Mouse (Mus musculus): ENCODE measurements around the gene Methig1.
"Not testable (repeated sequence)": the region's sequence is repeated elsewhere in the genome, so short reads cannot be mapped to it uniquely, and the experiment has no call there.

The Methig1 gene

GRCm38 (mm10) chr15:100337847-100338246 lies 15.1 kb upstream of the Methig1 start:
- peak; percentile 49 to 62 for DNase-seq (ENCODE audit: low spot score in 2 of 2)

DNA sequence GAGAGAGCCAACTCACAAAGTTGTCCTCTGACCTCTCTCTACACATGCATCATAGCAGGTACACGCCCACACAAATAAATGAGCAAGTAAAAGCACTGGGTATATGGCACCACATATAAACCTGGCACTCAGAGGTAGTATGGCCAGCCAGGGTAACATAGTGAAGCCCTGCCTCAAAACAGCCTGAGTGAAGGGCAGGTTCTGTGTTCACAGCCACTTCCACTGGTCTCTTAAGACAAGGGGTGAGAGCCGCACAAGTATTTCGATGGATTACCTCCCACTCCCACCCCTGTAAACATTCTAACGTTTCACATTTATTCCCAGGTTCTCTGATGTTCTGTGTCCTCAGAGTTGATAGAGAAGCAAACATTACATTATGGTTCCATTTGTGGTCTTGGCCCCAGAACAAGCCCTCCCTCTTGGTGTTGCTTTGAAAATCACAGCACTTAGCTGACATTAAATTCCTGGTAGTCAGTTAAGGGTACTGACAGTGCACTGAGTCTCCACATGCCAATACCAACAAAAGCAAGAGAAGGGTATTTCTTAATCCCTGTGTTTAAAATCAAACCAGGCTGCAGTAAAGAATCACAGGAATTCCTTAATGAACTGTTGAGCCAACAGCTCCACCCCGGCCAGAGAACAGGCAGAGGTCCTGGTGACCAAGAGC lies 11.5 kb upstream of the Methig1 start:
- not testable (repeated sequence) for DNase-seq (ENCODE audit: low spot score in 2 of 2)

DNA sequence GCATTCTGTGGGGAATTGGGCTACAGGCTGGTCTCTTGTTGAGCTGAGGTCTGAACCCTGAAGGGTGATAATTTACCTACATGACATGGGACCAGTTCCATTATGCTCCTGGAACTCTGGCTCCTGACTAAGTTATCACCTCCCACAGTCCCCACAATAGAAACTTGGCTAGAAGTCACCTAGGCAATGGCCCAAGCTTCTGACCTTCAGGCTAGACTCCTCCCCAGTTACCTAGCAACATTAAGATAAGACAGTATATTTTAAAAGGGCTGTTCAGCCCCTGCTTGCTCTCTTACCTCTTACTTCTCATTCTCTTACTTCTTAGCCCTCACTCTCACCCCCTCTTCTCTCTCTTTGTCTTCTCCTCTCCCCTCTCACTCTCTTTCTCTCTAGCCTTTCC lies 7.5 kb upstream of the Methig1 start:
- no peak for DNase-seq (ENCODE audit: low spot score in 2 of 2)

DNA sequence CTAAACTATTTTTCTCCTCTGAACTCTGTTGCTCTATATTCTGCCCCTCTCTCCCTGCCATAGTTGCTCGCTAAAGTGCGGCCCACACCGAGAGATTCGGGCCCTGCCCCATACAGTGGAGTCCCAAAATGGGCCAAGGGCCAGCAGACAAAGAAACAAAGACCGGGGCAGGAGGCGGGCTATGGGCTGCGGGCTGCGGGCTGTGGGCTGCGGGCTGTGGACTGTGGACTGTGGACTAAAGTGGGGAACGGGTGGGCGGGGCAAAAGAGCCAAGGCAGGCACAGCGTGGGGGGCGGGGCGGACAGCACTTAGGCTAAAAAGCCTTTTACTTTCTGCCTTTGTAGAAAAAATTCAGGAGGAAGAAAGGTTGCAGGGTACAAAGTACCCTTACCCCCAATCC lies 6.2 kb upstream of the Methig1 start:
- DNase-seq (ENCODE audit: low spot score in 2 of 2) = no peak

DNA sequence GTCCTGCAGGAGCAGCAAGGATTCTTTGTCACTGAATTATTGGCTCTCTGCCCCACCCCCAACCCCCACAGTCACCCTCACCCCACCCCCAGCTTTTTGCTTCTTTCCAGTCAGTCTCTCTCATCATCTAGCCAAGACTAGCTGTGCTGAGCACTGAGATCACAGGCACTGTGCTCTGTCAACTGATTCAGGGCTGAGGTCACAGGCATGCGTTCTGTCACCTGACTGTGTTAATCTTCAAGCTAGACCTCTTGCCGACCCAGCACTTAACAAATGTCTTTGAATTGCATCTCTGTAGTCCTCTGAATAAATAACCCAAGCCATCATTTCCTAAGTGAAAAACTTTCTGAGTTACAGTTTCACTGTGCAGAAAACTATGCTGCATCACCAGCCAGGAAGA lies 3.5 kb upstream of the Methig1 start:
- DNase-seq (ENCODE audit: low spot score in 2 of 2) = no peak

- DNase-seq (ENCODE audit: low spot score in 2 of 2) = no peak
These were observed 1.4 kb upstream of the Methig1 start for GRCm38 (mm10) chr15:100351501-100352060.

DNA sequence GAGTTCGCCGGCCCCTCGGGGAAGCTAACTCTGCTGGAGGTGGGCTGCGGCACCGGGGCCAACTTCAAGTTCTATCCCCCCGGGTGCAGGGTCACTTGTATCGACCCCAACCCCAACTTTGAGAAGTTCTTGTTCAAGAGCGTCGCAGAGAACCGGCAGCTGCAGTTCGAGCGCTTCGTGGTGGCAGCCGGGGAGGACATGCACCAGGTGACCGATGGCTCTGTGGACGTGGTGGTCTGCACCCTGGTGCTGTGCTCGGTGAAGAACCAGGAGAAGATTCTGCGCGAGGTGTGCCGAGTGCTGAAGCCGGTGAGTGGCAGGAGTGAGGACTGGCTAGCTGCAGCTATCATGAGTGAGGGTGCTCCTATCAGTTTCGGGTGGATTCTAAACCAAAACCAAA lies 450 bp downstream of the Methig1 start:
- not testable (repeated sequence) for DNase-seq (ENCODE audit: low spot score in 2 of 2)

- no peak for DNase-seq (ENCODE audit: low spot score in 2 of 2)
These were observed 2.9 kb downstream of the Methig1 start for GRCm38 (mm10) chr15:100355876-100356275.

DNA sequence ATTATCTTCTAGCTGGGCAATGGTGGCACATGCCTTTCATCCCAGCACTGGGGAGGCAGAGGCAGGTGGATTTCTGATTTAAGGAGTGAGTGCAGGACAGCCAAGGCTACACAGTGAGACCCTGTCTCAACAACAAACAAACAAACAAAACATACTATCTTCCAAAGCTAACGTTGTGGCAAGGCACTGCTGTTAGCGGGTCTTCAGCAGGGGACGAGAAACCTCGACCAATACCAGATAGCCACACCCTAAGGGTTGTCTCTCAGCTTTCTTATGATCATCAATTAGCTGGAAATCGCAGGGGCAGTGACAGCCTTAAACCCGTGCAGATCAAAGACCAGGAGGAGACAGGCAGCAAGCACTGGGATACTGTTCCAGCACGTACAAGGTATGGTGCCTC lies 11.3 kb downstream of the Methig1 start, which contains the start of gene Higd1c:
TSS of gene Higd1c (plus strand) at position 301 of the 400 bp plus-strand sequence.
- no peak for DNase-seq (ENCODE audit: low spot score in 2 of 2)

- not testable (repeated sequence) for DNase-seq (ENCODE audit: low spot score in 2 of 2)
These were observed 13.0 kb downstream of the Methig1 start for GRCm38 (mm10) chr15:100365967-100366366.

- no peak for DNase-seq (ENCODE audit: low spot score in 2 of 2)
These were observed 14.2 kb downstream of the Methig1 start for GRCm38 (mm10) chr15:100367119-100367518.

DNA sequence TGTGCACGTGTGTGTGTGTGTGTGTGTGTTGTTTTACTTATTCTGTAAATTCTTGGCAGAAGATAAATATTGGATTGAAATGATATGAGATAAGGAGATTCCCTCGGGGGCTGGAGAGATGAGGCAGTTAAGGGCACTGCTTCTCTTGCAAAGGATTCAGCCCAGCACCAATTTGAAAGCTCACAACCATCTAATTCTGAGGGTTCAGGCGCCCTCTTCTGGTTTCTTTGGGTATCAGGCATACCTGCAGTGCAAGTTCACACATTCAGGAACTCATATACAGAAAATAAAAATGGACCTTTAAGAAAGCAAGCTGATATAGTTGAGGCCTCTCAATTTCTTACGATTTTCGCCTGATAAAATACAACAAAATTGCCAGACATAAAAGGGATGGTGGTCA lies 22.1 kb downstream of the Methig1 start:
- DNase-seq (ENCODE audit: low spot score in 2 of 2) = peak; percentile 47 to 55

DNA sequence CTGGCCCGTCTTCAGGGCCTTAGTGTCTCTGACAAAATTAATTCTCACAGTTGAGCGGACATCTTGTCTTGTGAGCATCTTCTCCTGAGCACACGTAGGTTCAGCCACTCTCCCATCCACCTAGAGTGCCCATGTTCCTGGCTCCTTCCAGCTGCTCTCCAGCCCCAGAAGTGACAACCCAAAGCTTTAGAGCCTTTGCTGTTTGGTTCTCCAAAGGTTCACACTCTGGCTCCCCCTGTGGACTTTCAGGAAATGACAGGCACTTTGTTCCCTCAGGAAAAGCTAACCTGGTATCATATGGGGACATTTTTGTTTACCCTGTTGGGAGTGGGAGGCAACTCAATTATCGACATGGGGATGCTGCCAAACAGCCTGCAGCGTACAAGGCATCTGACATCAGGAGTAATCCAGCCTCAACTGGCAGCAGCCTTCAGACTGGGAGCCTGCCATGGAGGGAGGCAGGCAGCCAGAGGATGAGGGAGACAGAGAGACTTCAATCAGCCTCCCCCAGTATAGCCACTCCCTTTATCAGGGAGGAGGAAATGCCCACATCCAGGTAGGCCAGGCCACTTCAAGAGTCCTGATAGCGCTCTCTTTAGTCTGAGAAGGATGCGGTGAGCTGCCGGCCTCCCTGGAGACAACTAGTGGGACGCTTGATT lies 25.0 kb downstream of the Methig1 start:
- not testable (repeated sequence) for DNase-seq (ENCODE audit: low spot score in 2 of 2)

GRCm38 (mm10) chr15:100379658-100380057 lies 26.7 kb downstream of the Methig1 start:
- DNase-seq (ENCODE audit: low spot score in 2 of 2) = no peak

GRCm38 (mm10) chr15:100380104-100380503 lies 27.2 kb downstream of the Methig1 start:
- no peak for DNase-seq (ENCODE audit: low spot score in 2 of 2)

- DNase-seq (ENCODE audit: low spot score in 2 of 2) = no peak
These were observed 32.8 kb downstream of the Methig1 start for GRCm38 (mm10) chr15:100385705-100386104.

GRCm38 (mm10) chr15:100387544-100388223 lies 34.7 kb downstream of the Methig1 start:
- DNase-seq (ENCODE audit: low spot score in 2 of 2) = no peak

DNA sequence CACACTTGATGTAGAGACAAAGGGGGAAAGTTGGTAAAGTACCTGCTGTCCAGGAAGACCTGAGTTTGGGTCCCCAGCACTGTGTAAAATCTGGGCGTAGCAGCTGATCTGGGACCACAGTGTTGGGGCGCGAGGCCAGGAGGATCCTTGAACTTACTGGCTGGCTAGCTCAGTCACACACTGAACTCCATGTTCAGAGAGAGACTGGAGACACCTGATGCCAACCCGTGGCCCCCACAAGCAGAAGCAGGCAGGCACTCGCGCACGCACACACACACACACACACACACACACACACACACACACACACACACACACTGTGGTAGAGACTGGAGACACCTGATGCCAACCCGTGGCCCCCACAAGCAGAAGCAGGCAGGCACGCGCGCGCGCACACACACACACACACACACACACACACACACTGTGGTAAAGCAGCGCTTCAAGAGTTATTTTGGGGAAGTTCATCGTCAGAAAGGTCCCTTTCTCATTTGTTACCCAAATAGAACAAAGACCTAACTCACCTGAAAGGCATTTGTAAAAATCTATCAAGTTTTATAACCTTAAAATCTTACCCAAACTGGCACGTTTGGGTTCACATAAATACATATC lies 35.4 kb downstream of the Methig1 start:
- no peak for DNase-seq (ENCODE audit: low spot score in 2 of 2)

GRCm38 (mm10) chr15:100388886-100389285 lies 35.9 kb downstream of the Methig1 start:
- no peak for DNase-seq (ENCODE audit: low spot score in 2 of 2)

DNA sequence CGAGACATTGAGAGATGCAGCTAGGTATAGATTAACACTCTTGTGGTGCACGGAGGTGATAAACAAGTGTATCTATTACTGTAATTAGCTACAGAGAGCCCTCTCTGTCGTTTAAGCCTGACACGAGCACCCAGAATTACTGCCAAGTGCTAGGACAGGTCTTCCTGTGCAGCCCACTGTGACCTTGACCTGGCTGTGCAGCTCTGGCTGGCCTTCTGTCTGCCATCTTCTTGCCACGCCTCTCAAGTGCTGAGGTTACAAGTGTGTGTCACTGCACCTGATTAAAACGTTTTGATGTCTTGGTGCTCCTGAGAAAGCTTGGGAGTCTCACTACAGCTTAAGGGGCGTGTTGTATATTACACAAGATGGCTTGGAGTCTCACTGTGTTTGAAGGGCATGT lies 38.1 kb downstream of the Methig1 start:
- DNase-seq (ENCODE audit: low spot score in 2 of 2) = no peak

- DNase-seq (ENCODE audit: low spot score in 2 of 2) = no peak
These were observed 38.6 kb downstream of the Methig1 start for GRCm38 (mm10) chr15:100391599-100391998.

DNA sequence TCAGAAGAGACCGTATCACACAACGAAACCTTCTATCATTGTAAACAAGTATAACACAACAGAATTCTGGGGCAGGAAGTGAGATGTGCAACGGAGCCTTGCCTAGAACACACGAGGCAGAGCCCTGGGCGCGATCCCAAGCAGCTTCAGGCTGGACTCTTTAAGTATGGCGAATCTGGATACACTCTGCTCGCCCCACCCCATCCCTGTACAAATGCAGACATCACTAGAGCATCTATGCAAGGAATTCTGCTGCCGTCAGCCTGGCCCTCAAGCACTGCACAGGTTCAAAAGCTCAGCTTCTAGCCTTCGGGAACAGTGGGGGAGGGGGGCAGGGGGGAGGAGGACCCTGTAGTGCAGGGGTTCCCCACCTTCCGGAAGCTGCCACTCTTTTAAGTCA lies 40.1 kb downstream of the Methig1 start:
- DNase-seq (ENCODE audit: low spot score in 2 of 2) = no peak
